Mouse (Mus musculus): ENCODE results near the gene Birc5.

DNA sequence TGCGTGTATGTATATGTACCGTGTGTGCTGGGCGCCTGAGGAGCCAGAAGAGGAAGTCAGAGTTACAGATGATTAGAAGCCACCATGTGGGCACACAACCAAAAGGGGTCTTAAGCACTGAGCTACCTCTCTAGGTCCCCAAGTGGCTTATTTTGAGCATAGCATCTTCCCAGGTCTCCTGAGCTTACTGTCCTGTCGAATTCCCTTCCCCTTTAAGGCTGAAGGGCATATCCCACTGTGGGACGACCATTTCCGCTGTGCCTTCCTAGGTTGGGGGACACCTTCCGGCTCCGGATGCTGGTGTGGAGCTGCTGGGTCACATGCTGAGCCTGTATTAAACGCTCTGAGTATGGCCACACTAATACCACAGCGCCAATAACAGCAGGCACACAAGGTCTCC is 45.6 kb downstream of the Birc5 start:
- no peak for TF ChIP-seq CTCF (IDR thresholded peaks at IDR 0.05; ENCODE audit: insufficient read depth, low read length)
- no peak for TF ChIP-seq POLR2A (IDR thresholded peaks at IDR 0.05; ENCODE audit: borderline replicate concordance, extremely low read depth, low read depth, low read length)
